8 mouse cellular contexts compared by ENCODE assay signal in the genomic region with DNA sequence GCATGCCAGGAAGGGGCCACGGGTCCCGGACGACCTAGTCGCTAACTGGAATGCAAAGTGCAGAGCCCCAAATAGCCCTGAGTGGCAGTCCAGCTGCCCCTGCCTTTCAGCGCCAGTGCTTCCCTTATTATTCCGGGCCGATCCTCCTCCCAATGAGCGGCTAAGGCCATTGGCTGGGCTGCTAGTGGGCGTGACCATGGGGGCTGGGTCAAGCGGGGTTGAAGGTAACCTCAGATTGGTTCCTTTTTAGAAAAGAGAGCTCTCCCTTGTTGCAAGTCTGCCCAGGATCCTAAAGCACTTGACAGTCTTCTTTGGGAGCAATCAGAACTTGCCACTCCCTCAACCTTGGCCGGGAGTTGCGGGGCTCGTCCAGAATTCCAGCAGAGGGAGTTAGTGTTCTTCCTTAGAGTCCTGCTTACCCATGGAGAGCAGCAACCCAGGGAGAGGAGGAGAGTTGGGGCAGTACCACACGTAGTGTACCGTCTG. TPM values are rescaled to one million over a fixed set of nuclear protein-coding genes. Genes with fewer than 3 reads are reported as not detected.
DNase-seq lines count a peak whose midpoint lies in the region; ATAC-seq lines count a peak whose summit lies in the region.

No protein-coding gene starts in this region.

- ATAC-seq in intestine, embryonic 16.5 days = peak; percentile 88

- no peaks in the 10 kb centered on the region for H3K36me3 ChIP-seq in intestine, embryonic 16.5 days (ENCODE audit: control insufficient read depth, insufficient read depth, low read length)

- no peaks in the 10 kb centered on the region for H3K9me3 ChIP-seq in intestine, embryonic 16.5 days (ENCODE audit: control insufficient read depth, low read length)

- intact Hi-C loops in left cerebral cortex, postnatal 36 days (cut with DNase I) = loop anchor here (10.0 kb wide), 1 partner anchor 287 kb away; a partner anchor contains a TSS

- peak overlapping the region; percentile 73 for H3K4me3 ChIP-seq in intestine, embryonic 16.5 days (ENCODE audit: low read length)

- H3K4me2 ChIP-seq in intestine, embryonic 16.5 days (ENCODE audit: low read depth, low read length) = peak overlapping the region; percentile 100

- no peaks in the 10 kb centered on the region for H3K27me3 ChIP-seq in intestine, embryonic 16.5 days (replicated peaks; ENCODE audit: control insufficient read depth, insufficient read depth, low read length)

- peak overlapping the region; percentile 80 for H3K9ac ChIP-seq in intestine, embryonic 16.5 days (ENCODE audit: low read depth, low read length)

- peak overlapping the region; percentile 39 for H3K27ac ChIP-seq in intestine, embryonic 16.5 days (ENCODE audit: low read length)

- H3K4me1 ChIP-seq in intestine, embryonic 16.5 days (ENCODE audit: control insufficient read depth, insufficient read depth, low read length) = peaks cover 19% of the 10 kb centered on the region

- peak; percentile 87 for DNase-seq in adrenal gland, adult 8-10 months
- DNase-seq in embryo, embryonic 9.5 days (ENCODE audit: extremely low spot score) = peak; percentile 91
- DNase-seq in gonadal fat pad, adult 2 months (ENCODE audit: low read depth) = peak; percentile 77
- peak; percentile 72 for DNase-seq in left cerebral cortex, postnatal 36 days (ENCODE audit: low spot score in 2 of 2)
- DNase-seq in mesoderm, embryonic 11.5 days (ENCODE audit: low read depth, low spot score) = peak; percentile 88
- DNase-seq in right cerebral cortex, postnatal 4 days = peak; percentile 44
- peak; percentile 84 for DNase-seq in yolk sac, embryonic 10.5 days (ENCODE audit: low spot score)

- WGBS in intestine, embryonic 16.5 days = under 1% methylated on average over 15 of the region's 15 CpGs

RNA-seq across cellular contexts. Expression of a gene that starts 1.2 kb away (rescaled TPM):
- 10 to 100 TPM; 27.7 to 64.8 (median 40.3) TPM for total RNA-seq in adrenal gland, adult 8-10 months (2022)
- polyA plus RNA-seq in gonadal fat pad, adult 2 months (2012; rRNA removed) = 29.9 and 42.2 TPM in 2 replicates
- polyA plus RNA-seq in intestine, embryonic 16.5 days (2015; fragmentation: Nextera tagmentation; extraction: Ambion mirVana) = 11.6 and 13.1 TPM in 2 replicates
- total RNA-seq in left cerebral cortex, postnatal 36 days (2021) = 10 to 100 TPM; 14.1 to 17.6 TPM

RNA-seq across cellular contexts. Expression of a gene that starts 18.0 kb away (rescaled TPM):
- 100 to 1,000 TPM; 129 to 273 (median 162) TPM for total RNA-seq in adrenal gland, adult 8-10 months (2022)
- 42.0 and 46.0 TPM in 2 replicates for polyA plus RNA-seq in gonadal fat pad, adult 2 months (2012; rRNA removed)
- polyA plus RNA-seq in intestine, embryonic 16.5 days (2015; fragmentation: Nextera tagmentation; extraction: Ambion mirVana) = 194 and 208 TPM in 2 replicates
- 100 to 1,000 TPM; 179 to 201 TPM for total RNA-seq in left cerebral cortex, postnatal 36 days (2021)

RNA-seq across cellular contexts. Expression of a gene that starts 38.5 kb away (rescaled TPM):
- total RNA-seq in adrenal gland, adult 8-10 months (2022) = 10 to 100 TPM in 2 of 4 experiments, 1 to 10 TPM in 2; 6.4 to 10.8 (median 8.8) TPM
- 10.3 and 11.8 TPM in 2 replicates for polyA plus RNA-seq in gonadal fat pad, adult 2 months (2012; rRNA removed)
- 13.0 and 14.4 TPM in 2 replicates for polyA plus RNA-seq in intestine, embryonic 16.5 days (2015; fragmentation: Nextera tagmentation; extraction: Ambion mirVana)
- 1 to 10 TPM; 3.7 to 4.9 TPM for total RNA-seq in left cerebral cortex, postnatal 36 days (2021)

RNA-seq across cellular contexts. Expression of a gene that starts 47.8 kb away (rescaled TPM):
- 10 to 100 TPM in 2 of 4 experiments, 1 to 10 TPM in 2; 2.9 to 27.5 (median 14.8) TPM for total RNA-seq in adrenal gland, adult 8-10 months (2022)
- 0.51 and 0.91 TPM in 2 replicates for polyA plus RNA-seq in gonadal fat pad, adult 2 months (2012; rRNA removed)
- polyA plus RNA-seq in intestine, embryonic 16.5 days (2015; fragmentation: Nextera tagmentation; extraction: Ambion mirVana) = 1.6 and 1.9 TPM in 2 replicates
- 10 to 100 TPM; 36.2 to 41.7 TPM for total RNA-seq in left cerebral cortex, postnatal 36 days (2021)

Comparison
In these comparisons a context has a peak if more than half of its experiments do, and no peak if none do; other contexts are left out.
1. Peak in every context shown above with its lines: DNase-seq, ATAC-seq, H3K4me3 ChIP-seq and H3K27ac ChIP-seq.